Mouse (Mus musculus) MEL (cell line): ENCODE results near the gene Npw. TPM values are rescaled to one million over a fixed set of nuclear protein-coding genes. Genes with fewer than 3 reads are reported as not detected.

Source experiments
- DNase-seq: peaks from one replicate; pipeline ENCODE4 v3.0.0; 2011; ENCODE audit warnings: low read depth, low spot score
- H3K27ac ChIP-seq: 2 replicates; pipeline ENCODE4 v1.5.1; 2012; ENCODE audit warnings: low read depth, mild to moderate bottlenecking, control low read depth, low read length, moderate library complexity; ENCODE audit not compliant: control insufficient read depth
- H3K27me3 ChIP-seq, 2 experiments: fragments of 150-350 bp in 1 of 2; sonication (generic) in 1 of 2; 2 replicates each; pipeline ENCODE4 v1.6.1; 2012; ENCODE audit warnings: low read length in 2 of 2, mild to moderate bottlenecking in 2 of 2, improper control_type of control experiment in 1 of 2, moderate library complexity in 1 of 2; ENCODE audit not compliant: insufficient read depth in 2 of 2, control insufficient read depth in 1 of 2
- H3K36me3 ChIP-seq, 2 experiments: 2 replicates each; pipeline ENCODE4 v1.6.1; 2012 to 2014; ENCODE audit warnings: low read length in 2 of 2, improper control_type of control experiment in 1 of 2, inconsistent platforms in 1 of 2, mild to moderate bottlenecking in 1 of 2; ENCODE audit not compliant: insufficient read depth in 2 of 2, control insufficient read depth in 1 of 2
- H3K4me1 ChIP-seq, 2 experiments: fragments of 150-350 bp in 1 of 2; sonication (generic) in 1 of 2; 2 replicates each; pipeline ENCODE4 v1.6.1; 2012; ENCODE audit warnings: low read length in 2 of 2, improper control_type of control experiment in 1 of 2, mild to moderate bottlenecking in 1 of 2; ENCODE audit not compliant: insufficient read depth in 2 of 2, control insufficient read depth in 1 of 2
- H3K4me3 ChIP-seq, 2 experiments: fragments of 150-350 bp in 1 of 2; sonication (generic) in 1 of 2; 2 replicates each; pipeline ENCODE4 v1.5.1; 2012; ENCODE audit warnings: low read depth in 2 of 2, low read length in 2 of 2, mild to moderate bottlenecking in 2 of 2, moderate library complexity in 2 of 2, control low read depth in 1 of 2, improper control_type of control experiment in 1 of 2; ENCODE audit not compliant: control insufficient read depth in 1 of 2, insufficient read depth in 1 of 2
- H3K79me2 ChIP-seq: 2 replicates; pipeline ENCODE4 v1.6.1; 2012; ENCODE audit warnings: mild to moderate bottlenecking, low read length, moderate library complexity; ENCODE audit not compliant: control insufficient read depth, poor library complexity, insufficient read depth
- H3K9ac ChIP-seq: 2 replicates; pipeline ENCODE4 v1.6.1; 2012; ENCODE audit warnings: low read depth, mild to moderate bottlenecking, control low read depth, low read length, moderate library complexity; ENCODE audit not compliant: control insufficient read depth, poor library complexity, severe bottlenecking
- H3K9me3 ChIP-seq: fragments of 150-350 bp; sonication (generic); replicated peaks from 2 replicates; pipeline ENCODE4 v1.6.1; 2012; ENCODE audit warnings: mild to moderate bottlenecking, low read length, improper control_type of control experiment, moderate library complexity; ENCODE audit not compliant: insufficient read depth
- ELF1 ChIP-seq: IDR thresholded peaks from 2 replicates; pipeline ENCODE4 v1.6.1; 2014; ENCODE audit warnings: low read depth, mild to moderate bottlenecking, inconsistent platforms, low read length, improper control_type of control experiment, moderate library complexity
- ETS1 ChIP-seq: IDR thresholded peaks from 2 replicates; pipeline ENCODE4 v1.6.1; 2012; ENCODE audit warnings: low read depth, mild to moderate bottlenecking, inconsistent platforms, low read length, improper control_type of control experiment, moderate library complexity
- JUND ChIP-seq: IDR thresholded peaks from 2 replicates; pipeline ENCODE4 v1.6.1; 2011; ENCODE audit warnings: low read depth, mild to moderate bottlenecking, improper control_type of control experiment, low read length
- MAFK ChIP-seq: IDR thresholded peaks from 2 replicates; pipeline ENCODE4 v1.6.1; 2011; ENCODE audit warnings: low read depth, mild to moderate bottlenecking, low read length, improper control_type of control experiment, borderline replicate concordance
- NRF1 ChIP-seq: IDR thresholded peaks from 2 replicates; pipeline ENCODE4 v1.6.1; 2014; ENCODE audit warnings: low read depth, mild to moderate bottlenecking, inconsistent platforms, low read length, improper control_type of control experiment, moderate library complexity; ENCODE audit not compliant: poor library complexity, insufficient read depth, severe bottlenecking
- POLR2A ChIP-seq, 2 experiments: IDR thresholded peaks; 2 replicates each; pipeline ENCODE4 v1.6.1; 2011 to 2012; ENCODE audit warnings: low read length in 2 of 2, mild to moderate bottlenecking in 2 of 2, control low read depth in 1 of 2, improper control_type of control experiment in 1 of 2, low read depth in 1 of 2, moderate library complexity in 1 of 2; ENCODE audit not compliant: control insufficient read depth in 1 of 2, insufficient read depth in 1 of 2, poor library complexity in 1 of 2
- POLR2AphosphoS2 ChIP-seq: IDR thresholded peaks from 2 replicates; pipeline ENCODE4 v1.6.1; 2011; ENCODE audit warnings: low read length, improper control_type of control experiment
- POLR2AphosphoS5 ChIP-seq: IDR thresholded peaks from 2 replicates; pipeline ENCODE4 v1.6.1; 2012; ENCODE audit warnings: low read depth, borderline replicate concordance, mild to moderate bottlenecking, inconsistent platforms, low read length, moderate library complexity, mixed read lengths
- SMC3 ChIP-seq: IDR thresholded peaks from 2 replicates; pipeline ENCODE4 v1.6.1; 2011; ENCODE audit warnings: low read depth, low read length, improper control_type of control experiment
- USF2 ChIP-seq, 2 experiments: IDR thresholded peaks; 2 replicates each; pipeline ENCODE4 v1.6.1; 2011 to 2012; ENCODE audit warnings: improper control_type of control experiment in 2 of 2, low read length in 2 of 2, borderline replicate concordance in 1 of 2, inconsistent platforms in 1 of 2, low read depth in 1 of 2, mild to moderate bottlenecking in 1 of 2; ENCODE audit not compliant: insufficient read depth in 1 of 2
- polyA plus RNA-seq, 2 experiments: library from polyadenylated mRNA; stranded (reverse) in 1 of 2; unstranded in 1 of 2; fragments of >175 nt in 1 of 2; fragments of >200 nt in 1 of 2; gene quantifications; 2 replicates each; pipeline versions ENCODE4 v1.2.1 to v1.2.4; 2012; ENCODE audit warnings: low replicate concordance in 2 of 2, low read depth in 1 of 2; ENCODE audit not compliant: insufficient read length in 2 of 2, insufficient read depth in 1 of 2, missing spikeins in 1 of 2
- total RNA-seq: library from RNA; depleted of rRNA; stranded (reverse); fragments of 300-350 nt; gene quantifications from 2 replicates; pipeline ENCODE4 v1.2.3, GENCODE M21; 2012

Gene Npw
- total and polyA plus RNA-seq, 3 experiments: not detected

GRCm38 (mm10) chr17:24649581-24650069, 8.6 kb downstream of the Npw start:
- H3K27ac ChIP-seq: no peak overlapping the region
- DNase-seq: no peak
- no peaks in the 10 kb centered on the region for H3K9me3 ChIP-seq
- peak overlapping the region; percentile 52 for H3K9ac ChIP-seq
- H3K4me1 ChIP-seq: no peaks in the 10 kb centered on the region
- TF ChIP-seq POLR2A (IDR thresholded peaks at IDR 0.05; ENCODE audit: control insufficient read depth in 1 of 2, insufficient read depth in 1 of 2, low read depth in 1 of 2, low read length in 2 of 2, poor library complexity in 1 of 2): no peak
- no peak for TF ChIP-seq MAFK
- TF ChIP-seq NRF1: no peak
- no peak for TF ChIP-seq POLR2AphosphoS5
- TF ChIP-seq SMC3: no peak
- TF ChIP-seq, all 39 proteins: peak for 0
- Histone ChIP-seq H3K27me3 (peaks cover 16 to 25% of the 10 kb centered on the region in 2 experiments), H3K36me3 (no peaks in the 10 kb centered on the region), H3K4me3 (peak overlapping the region; percentile 53 to 56; a peak in 3 of 4 replicates), H3K79me2 (no peaks in the 10 kb centered on the region)

GRCm38 (mm10) chr17:24648731-24649377, 9.4 kb downstream of the Npw start:
- Histone ChIP-seq H3K27ac (no peak overlapping the region), H3K27me3 (peaks cover 16 to 25% of the 10 kb centered on the region in 2 experiments), H3K79me2 (no peaks in the 10 kb centered on the region), H3K36me3 (no peaks in the 10 kb centered on the region), H3K9ac (no peak overlapping the region), H3K4me1 (no peaks in the 10 kb centered on the region), H3K9me3 (no peaks in the 10 kb centered on the region), H3K4me3 (no peak overlapping the region)
- no peak for DNase-seq
- TF ChIP-seq USF2 (IDR thresholded peaks at IDR 0.05; ENCODE audit: borderline replicate concordance in 1 of 2, insufficient read depth in 1 of 2, low read depth in 1 of 2, low read length in 2 of 2): no peak
- no peak for TF ChIP-seq POLR2AphosphoS2
- no peak for TF ChIP-seq ELF1

- H3K36me3 ChIP-seq: no peaks in the 10 kb centered on the region
- H3K9ac ChIP-seq: no peak overlapping the region
- H3K4me1 ChIP-seq: no peaks in the 10 kb centered on the region
- no peaks in the 10 kb centered on the region for H3K79me2 ChIP-seq
- H3K9me3 ChIP-seq: no peaks in the 10 kb centered on the region
- peaks cover 16 to 25% of the 10 kb centered on the region in 2 experiments for H3K27me3 ChIP-seq
- DNase-seq: no peak
- H3K4me3 ChIP-seq: no peak overlapping the region
- H3K27ac ChIP-seq: no peak overlapping the region
- TF ChIP-seq JUND: no peak
- no peak for TF ChIP-seq ETS1
- TF ChIP-seq, all 39 proteins: peak for 0
Observed at GRCm38 (mm10) chr17:24647493-24647892, 10.8 kb downstream of the Npw start.
